Comparison of ENCODE assay signal across 8 mouse cellular contexts in the genomic region with DNA sequence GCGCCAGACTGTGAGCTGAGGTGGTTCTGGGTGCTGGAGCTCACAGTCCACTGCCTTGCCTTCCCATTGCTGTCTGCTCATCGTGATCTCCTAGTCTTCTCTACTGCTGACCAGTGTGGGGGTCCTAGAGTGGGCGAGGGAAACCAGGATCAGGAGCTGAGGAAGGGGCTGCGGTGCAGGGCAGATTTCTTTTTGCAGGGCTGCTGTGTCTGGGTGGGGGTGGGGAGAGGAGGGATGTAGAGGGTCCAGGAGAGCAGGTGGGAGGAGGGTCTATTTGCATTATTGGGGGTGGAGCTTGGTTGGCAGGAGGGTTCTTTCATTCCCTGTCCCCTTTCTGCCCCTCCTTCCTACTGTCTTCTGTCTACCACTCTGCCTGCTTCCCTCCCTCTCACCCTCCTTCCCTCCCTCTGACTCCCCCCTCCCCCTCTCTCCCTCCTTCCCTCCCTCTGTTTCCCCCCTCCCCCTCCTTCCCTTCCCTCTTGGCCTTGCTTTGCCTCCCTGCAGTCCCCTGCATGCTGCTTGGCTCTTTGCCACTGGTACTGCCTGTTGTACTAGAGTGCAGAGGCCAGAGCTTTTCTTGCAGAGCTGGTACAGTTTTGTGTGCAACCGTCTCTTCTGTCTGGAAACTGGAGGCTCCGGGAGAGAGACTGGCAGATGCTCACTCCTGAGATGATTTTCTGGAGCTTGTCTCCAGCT. TPM values are rescaled to one million over a fixed set of nuclear protein-coding genes. Genes with fewer than 3 reads are reported as not detected.
DNase-seq lines count a peak whose midpoint lies in the region; ATAC-seq lines count a peak whose summit lies in the region.

No protein-coding gene starts in this region.

- H3K9ac ChIP-seq in forebrain, embryonic 15.5 days (replicated peaks) = peak overlapping the region; percentile 20; the same call in 1 of the 2 replicates
- no peak overlapping the region for H3K9ac ChIP-seq in kidney, embryonic 14.5 days (ENCODE audit: low read depth, low read length)
- H3K9ac ChIP-seq in stomach, embryonic 15.5 days = no peak overlapping the region

- H3K27me3 ChIP-seq in forebrain, embryonic 15.5 days = no peaks in the 10 kb centered on the region
- no peaks in the 10 kb centered on the region for H3K27me3 ChIP-seq in kidney, embryonic 14.5 days (ENCODE audit: control insufficient read depth, insufficient read depth, low read length)
- no peaks in the 10 kb centered on the region for H3K27me3 ChIP-seq in stomach, embryonic 15.5 days (replicated peaks)

- H3K4me1 ChIP-seq in forebrain, embryonic 15.5 days = peaks cover 98% of the 10 kb centered on the region
- H3K4me1 ChIP-seq in kidney, embryonic 14.5 days (ENCODE audit: control insufficient read depth, insufficient read depth, low read length) = peaks cover 72% of the 10 kb centered on the region
- peaks cover 71% of the 10 kb centered on the region for H3K4me1 ChIP-seq in stomach, embryonic 15.5 days

- peak overlapping the region; percentile 87 for H3K27ac ChIP-seq in forebrain, embryonic 15.5 days (replicated peaks)
- H3K27ac ChIP-seq in kidney, embryonic 14.5 days (ENCODE audit: low read depth, low read length) = 0 out of 2 replicates have a peak overlapping the region, but pooled peaks have one; percentile 42
- H3K27ac ChIP-seq in stomach, embryonic 15.5 days = peak overlapping the region; percentile 67

- H3K36me3 ChIP-seq in forebrain, embryonic 15.5 days = no peaks in the 10 kb centered on the region
- H3K36me3 ChIP-seq in kidney, embryonic 14.5 days (ENCODE audit: control insufficient read depth, insufficient read depth, low read length) = peaks cover 30% of the 10 kb centered on the region; the same call in 1 of the 2 replicates
- no peaks in the 10 kb centered on the region for H3K36me3 ChIP-seq in stomach, embryonic 15.5 days

- peak; percentile 43 to 50 for DNase-seq in left cerebral cortex, postnatal 14 days (ENCODE audit: low spot score in 2 of 2)
- no peak for DNase-seq in left cerebral cortex, postnatal 36 days (ENCODE audit: low spot score in 2 of 2)
- peak; percentile 61 for DNase-seq in brain, embryonic 18.5 days (ENCODE audit: low read depth, low spot score)
- DNase-seq in lung, postnatal 10 days = peak; percentile 70
- DNase-seq in thymus, postnatal 25 days = no peak

- intact Hi-C loops in left cerebral cortex, postnatal 14 days (cut with DNase I) = no loop called here
- intact Hi-C loops in left cerebral cortex, postnatal 36 days (cut with DNase I) = no loop called here

- H3K4me2 ChIP-seq in forebrain, embryonic 15.5 days (replicated peaks) = peak overlapping the region; percentile 26
- H3K4me2 ChIP-seq in kidney, embryonic 14.5 days (replicated peaks; ENCODE audit: low read depth, low read length) = no peak overlapping the region
- no peak overlapping the region for H3K4me2 ChIP-seq in stomach, embryonic 15.5 days

- no peaks in the 10 kb centered on the region for H3K9me3 ChIP-seq in forebrain, embryonic 15.5 days
- H3K9me3 ChIP-seq in kidney, embryonic 14.5 days (ENCODE audit: control insufficient read depth, low read length) = no peaks in the 10 kb centered on the region
- no peaks in the 10 kb centered on the region for H3K9me3 ChIP-seq in stomach, embryonic 15.5 days

- 8% methylated on average over 6 of the region's 6 CpGs for WGBS in forebrain, embryonic 15.5 days
- 20% methylated on average over 6 of the region's 6 CpGs for WGBS in kidney, embryonic 14.5 days
- 25% methylated on average over 6 of the region's 6 CpGs for WGBS in stomach, embryonic 15.5 days

- ATAC-seq in forebrain, embryonic 15.5 days (replicated peaks) = peak; percentile 81
- ATAC-seq in kidney, embryonic 14.5 days (ENCODE audit: low FRiP score, low TSS enrichment) = peak; percentile 72
- ATAC-seq in stomach, embryonic 15.5 days (ENCODE audit: insufficient read depth, low FRiP score, low read depth) = peak; percentile 64; the same call in 1 of the 2 replicates

- no peak overlapping the region for H3K4me3 ChIP-seq in forebrain, embryonic 15.5 days
- H3K4me3 ChIP-seq in kidney, embryonic 14.5 days (ENCODE audit: low read length) = no peak overlapping the region
- no peak overlapping the region for H3K4me3 ChIP-seq in stomach, embryonic 15.5 days (replicated peaks)

RNA-seq across cellular contexts. Expression of a gene that starts 28.9 kb away (rescaled TPM):
- total RNA-seq in left cerebral cortex, postnatal 14 days (2021) = 100 to 1,000 TPM; 109 to 115 TPM
- total RNA-seq in left cerebral cortex, postnatal 36 days (2021) = 100 to 1,000 TPM; 160 to 182 TPM
- 198 and 201 TPM in 2 replicates for polyA plus RNA-seq in forebrain, embryonic 15.5 days (2015; fragmentation: Nextera tagmentation; extraction: Ambion mirVana)
- polyA plus RNA-seq in kidney, embryonic 14.5 days (2014; fragmentation: Nextera tagmentation; extraction: Ambion mirVana) = 81.5 and 118 TPM in 2 replicates
- 92.4 and 98.5 TPM in 2 replicates for polyA plus RNA-seq in stomach, embryonic 15.5 days (2015; fragmentation: Nextera tagmentation; extraction: Ambion mirVana)

Comparison
In these comparisons a context has a peak if more than half of its experiments do, and no peak if none do; other contexts are left out.
1. DNase-seq: peak in left cerebral cortex, postnatal 14 days (2 of 2), brain, embryonic 18.5 days (single experiment) and lung, postnatal 10 days (single experiment); none in left cerebral cortex, postnatal 36 days (0 of 2) and thymus, postnatal 25 days (single experiment).
2. Peak in every context shown above with its lines, with median percentiles within 50 percentile points of each other: ATAC-seq and H3K27ac ChIP-seq.